Mouse (Mus musculus) CH12.LX (cell line): ENCODE results near the gene P2rx7. TPM values are rescaled to one million over a fixed set of nuclear protein-coding genes. Genes with fewer than 3 reads are reported as not detected.

Experiments used
- DNase-seq: peaks from one replicate; pipeline ENCODE4 v3.0.0-alpha.2; 2013; ENCODE audit errors: extremely low read depth
- H3K27ac ChIP-seq: 2 replicates; pipeline ENCODE4 v1.5.1; 2012; ENCODE audit warnings: low read depth, mild to moderate bottlenecking, control low read depth, moderate library complexity; ENCODE audit not compliant: insufficient read depth
- H3K27me3 ChIP-seq: replicated peaks from 2 replicates; pipeline ENCODE3; 2012; ENCODE audit warnings: inconsistent platforms
- H3K36me3 ChIP-seq, 2 experiments: replicated peaks in 1 of 2; 2 replicates each; pipeline versions ENCODE3 to v1.6.1; 2012; ENCODE audit warnings: inconsistent platforms in 1 of 2, low read length in 1 of 2, mild to moderate bottlenecking in 1 of 2, mixed read lengths in 1 of 2, moderate library complexity in 1 of 2; ENCODE audit not compliant: control insufficient read depth in 1 of 2, insufficient read depth in 1 of 2
- H3K4me1 ChIP-seq, 2 experiments: 2 replicates each; pipeline ENCODE4 v1.6.1; 2012; ENCODE audit warnings: inconsistent platforms in 1 of 2, moderate library complexity in 1 of 2; ENCODE audit not compliant: insufficient read depth in 2 of 2, control insufficient read depth in 1 of 2
- H3K4me2 ChIP-seq: 2 replicates; pipeline ENCODE4 v1.6.1; 2012; ENCODE audit warnings: low read depth, mild to moderate bottlenecking, control low read depth; ENCODE audit not compliant: poor library complexity, insufficient read depth, severe bottlenecking
- H3K4me3 ChIP-seq, 3 experiments: fragments of 150-350 bp in 1 of 3; sonication (generic) in 1 of 3; replicated peaks in 1 of 3; 2 replicates each; pipeline versions ENCODE3 to v1.5.1; 2011 to 2012; ENCODE audit warnings: low read depth in 2 of 3, low read length in 2 of 3, mild to moderate bottlenecking in 2 of 3, moderate library complexity in 2 of 3, control low read depth in 1 of 3, improper control_type of control experiment in 1 of 3, inconsistent platforms in 1 of 3, mixed read lengths in 1 of 3; ENCODE audit not compliant: poor library complexity in 1 of 3
- H3K79me2 ChIP-seq: replicated peaks from 2 replicates; pipeline ENCODE4 v1.6.1; 2012; ENCODE audit warnings: mild to moderate bottlenecking, moderate library complexity; ENCODE audit not compliant: control insufficient read depth, poor library complexity, insufficient read depth, severe bottlenecking; ENCODE audit errors: extremely low read depth
- H3K9ac ChIP-seq: 2 replicates; pipeline ENCODE4 v1.6.1; 2012; ENCODE audit warnings: low read depth, mild to moderate bottlenecking, control low read depth, moderate library complexity; ENCODE audit not compliant: insufficient read depth
- H3K9me3 ChIP-seq: replicated peaks from 2 replicates; pipeline ENCODE3; 2012; ENCODE audit warnings: low read length, inconsistent platforms, mixed read lengths
- BHLHE40 ChIP-seq: IDR thresholded peaks from 2 replicates; pipeline ENCODE4 v1.6.1; 2011; ENCODE audit warnings: mild to moderate bottlenecking, low read depth, low read length, improper control_type of control experiment
- CHD1 ChIP-seq: IDR thresholded peaks from 2 replicates; pipeline ENCODE4 v1.6.1; 2012; ENCODE audit warnings: low read depth, low read length, improper control_type of control experiment, inconsistent platforms
- CHD2 ChIP-seq: IDR thresholded peaks from 2 replicates; pipeline ENCODE4 v1.6.1; 2011; ENCODE audit warnings: low read length, improper control_type of control experiment
- CTCF ChIP-seq, 2 experiments: IDR thresholded peaks in 1 of 2; conservative IDR thresholded peaks in 1 of 2; 2 replicates each; pipeline ENCODE4 v1.5.1; 2011 to 2012; ENCODE audit warnings: low read depth in 2 of 2, low read length in 2 of 2, improper control_type of control experiment in 1 of 2, inconsistent platforms in 1 of 2, mild to moderate bottlenecking in 1 of 2, moderate library complexity in 1 of 2
- E2F4 ChIP-seq: IDR thresholded peaks from 2 replicates; pipeline ENCODE4 v1.6.1; 2011; ENCODE audit warnings: low read depth, low read length, improper control_type of control experiment; ENCODE audit not compliant: insufficient replicate concordance
- ELF1 ChIP-seq: IDR thresholded peaks from 2 replicates; pipeline ENCODE4 v1.6.1; 2014; ENCODE audit warnings: low read depth, mild to moderate bottlenecking, inconsistent platforms, low read length, improper control_type of control experiment
- EP300 ChIP-seq: IDR thresholded peaks from 2 replicates; pipeline ENCODE4 v1.6.1; 2011; ENCODE audit warnings: low read length, improper control_type of control experiment
- ETS1 ChIP-seq: conservative IDR thresholded peaks from 2 replicates; pipeline ENCODE4 v1.6.1; 2012; ENCODE audit warnings: low read depth, mild to moderate bottlenecking, inconsistent platforms, low read length, improper control_type of control experiment, moderate library complexity
- HCFC1 ChIP-seq: IDR thresholded peaks from 2 replicates; pipeline ENCODE4 v1.6.1; 2012; ENCODE audit warnings: low read depth, mild to moderate bottlenecking, inconsistent platforms, low read length, improper control_type of control experiment
- IRF4 ChIP-seq: IDR thresholded peaks from 2 replicates; pipeline ENCODE4 v1.6.1; 2014; ENCODE audit warnings: low read depth, mild to moderate bottlenecking, inconsistent platforms, low read length, improper control_type of control experiment
- JUND ChIP-seq: conservative IDR thresholded peaks from 2 replicates; pipeline ENCODE4 v1.6.1; 2011; ENCODE audit warnings: low read depth, low read length, improper control_type of control experiment
- KAT2A ChIP-seq: IDR thresholded peaks from 2 replicates; pipeline ENCODE4 v1.6.1; 2012; ENCODE audit warnings: low read length, improper control_type of control experiment, inconsistent platforms; ENCODE audit not compliant: insufficient replicate concordance
- MAX ChIP-seq: IDR thresholded peaks from 2 replicates; pipeline ENCODE4 v1.6.1; 2011; ENCODE audit warnings: low read length, improper control_type of control experiment
- MAZ ChIP-seq: IDR thresholded peaks from 2 replicates; pipeline ENCODE4 v1.6.1; 2012; ENCODE audit warnings: low read depth, mild to moderate bottlenecking, inconsistent platforms, low read length, improper control_type of control experiment, moderate library complexity
- MEF2A ChIP-seq: IDR thresholded peaks from 2 replicates; pipeline ENCODE4 v1.6.1; 2014; ENCODE audit warnings: low read depth, mild to moderate bottlenecking, inconsistent platforms, low read length, improper control_type of control experiment, borderline replicate concordance
- MXI1 ChIP-seq: IDR thresholded peaks from 2 replicates; pipeline ENCODE4 v1.6.1; 2011; ENCODE audit warnings: mild to moderate bottlenecking, low read depth, low read length, improper control_type of control experiment
- MYC ChIP-seq: IDR thresholded peaks from 2 replicates; pipeline ENCODE4 v1.6.1; 2011; ENCODE audit warnings: low read depth, mild to moderate bottlenecking, improper control_type of control experiment, low read length
- NELFE ChIP-seq: IDR thresholded peaks from 2 replicates; pipeline ENCODE4 v1.6.1; 2011; ENCODE audit warnings: low read depth, low read length, improper control_type of control experiment
- NRF1 ChIP-seq: IDR thresholded peaks from 2 replicates; pipeline ENCODE4 v1.6.1; 2014; ENCODE audit warnings: low read depth, mild to moderate bottlenecking, inconsistent platforms, low read length, improper control_type of control experiment, moderate library complexity
- POLR2A ChIP-seq: IDR thresholded peaks from 2 replicates; pipeline ENCODE4 v1.6.1; 2011; ENCODE audit warnings: low read depth, mild to moderate bottlenecking, improper control_type of control experiment, low read length
- POLR2AphosphoS2 ChIP-seq: IDR thresholded peaks from 2 replicates; pipeline ENCODE4 v1.6.1; 2011; ENCODE audit warnings: low read depth, low read length, improper control_type of control experiment
- SIN3A ChIP-seq: IDR thresholded peaks from 2 replicates; pipeline ENCODE4 v1.6.1; 2012; ENCODE audit warnings: low read length, improper control_type of control experiment, inconsistent platforms
- SMC3 ChIP-seq: IDR thresholded peaks from 2 replicates; pipeline ENCODE4 v1.6.1; 2011; ENCODE audit warnings: low read depth, low read length, improper control_type of control experiment
- TCF12 ChIP-seq: IDR thresholded peaks from 2 replicates; pipeline ENCODE4 v1.6.1; 2014; ENCODE audit warnings: low read depth, mild to moderate bottlenecking, inconsistent platforms, low read length, improper control_type of control experiment
- UBTF ChIP-seq: IDR thresholded peaks from 2 replicates; pipeline ENCODE4 v1.6.1; 2012; ENCODE audit warnings: low read depth, mild to moderate bottlenecking, inconsistent platforms, low read length, improper control_type of control experiment, moderate library complexity
- USF1 ChIP-seq: IDR thresholded peaks from 2 replicates; pipeline ENCODE4 v1.6.1; 2014; ENCODE audit warnings: low read depth, mild to moderate bottlenecking, inconsistent platforms, low read length, improper control_type of control experiment
- ZKSCAN1 ChIP-seq: IDR thresholded peaks from 2 replicates; pipeline ENCODE4 v1.6.1; 2012; ENCODE audit warnings: low read depth, inconsistent platforms, low read length, improper control_type of control experiment, borderline replicate concordance
- ZMIZ1 ChIP-seq: IDR thresholded peaks from 2 replicates; pipeline ENCODE4 v1.6.1; 2012; ENCODE audit warnings: low read depth, mild to moderate bottlenecking, inconsistent platforms, low read length, improper control_type of control experiment
- ZNF384 ChIP-seq: IDR thresholded peaks from 2 replicates; pipeline ENCODE4 v1.6.1; 2012; ENCODE audit warnings: low read depth, low read length, improper control_type of control experiment, inconsistent platforms
- dilution Hi-C: fragments of 300-500 bp; cut with MboI; formaldehyde crosslinking; loops from 2 replicates; pipeline ENCODE4 v1.14.3; 2020; ENCODE audit warnings: low sequenced_read_pairs; ENCODE audit not compliant: extremely low pct_unique_long_range_greater_than_20kb, extremely low pct_ligation_motif_present
- in situ Hi-C: fragments of 300-500 bp; cut with MboI; formaldehyde crosslinking; loops from 3 replicates; pipeline ENCODE4 v1.14.3; 2019; ENCODE audit warnings: low sequenced_read_pairs, low pct_ligation_motif_present, low pct_unique_long_range_greater_than_20kb, mixed read lengths
- polyA plus RNA-seq: library from polyadenylated mRNA; unstranded; fragments of >175 nt; gene quantifications from 2 replicates; pipeline ENCODE4 v1.2.1, GENCODE M21; 2012; ENCODE audit warnings: low read depth; ENCODE audit not compliant: insufficient read length
- total RNA-seq, 2 experiments: library from RNA; depleted of rRNA; stranded (reverse); fragments of 300-350 nt in 1 of 2; fragments of >200 nt in 1 of 2; gene quantifications; 2 replicates each; pipeline ENCODE4 v1.2.3; 2012 to 2014

The P2rx7 gene
- total and polyA plus RNA-seq, 3 experiments: 0.59 to 1.5 (median 1.5) TPM

DNA sequence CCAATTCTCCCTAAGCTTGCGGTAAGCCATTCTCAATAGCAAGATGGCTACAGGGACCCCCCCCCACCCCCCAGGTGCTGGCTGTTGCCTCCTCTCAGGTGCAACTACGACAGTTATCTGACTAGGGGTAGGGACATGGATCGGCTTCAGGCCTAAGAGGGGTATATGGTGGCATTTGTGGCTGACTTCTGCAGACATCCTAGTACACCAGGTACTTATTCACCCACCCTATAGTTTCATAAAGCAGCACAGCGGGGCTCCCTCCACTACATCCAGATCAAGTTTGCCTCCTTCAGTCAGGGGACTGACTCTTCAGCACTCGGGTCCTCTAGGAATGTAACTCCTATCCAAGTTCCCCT lies 63.2 kb downstream of the P2rx7 start:
- H3K4me2 ChIP-seq: peak overlapping the region; percentile 73
- dilution Hi-C loops (no loop called here), in situ Hi-C loops (no loop called here)
- no peak for DNase-seq
- H3K79me2 ChIP-seq: no peaks in the 10 kb centered on the region
- H3K4me3 ChIP-seq: peak overlapping the region; percentile 65 to 89 (median 72)
- peaks cover 0 to 25% of the 10 kb centered on the region in 2 experiments; a peak in 2 of 4 replicates for H3K4me1 ChIP-seq
- peaks cover 4% of the 10 kb centered on the region for H3K9me3 ChIP-seq
- peaks cover 0 to 11% of the 10 kb centered on the region in 2 experiments for H3K36me3 ChIP-seq
- peak overlapping the region; percentile 78 for H3K27ac ChIP-seq
- peak overlapping the region; percentile 68 for H3K9ac ChIP-seq
- H3K27me3 ChIP-seq: peaks cover 8% of the 10 kb centered on the region
- TF ChIP-seq USF1 (no peak), E2F4 (no peak), MAZ (no peak), BHLHE40 (no peak), HCFC1 (no peak), ZNF384 (no peak), EP300 (no peak)

DNA sequence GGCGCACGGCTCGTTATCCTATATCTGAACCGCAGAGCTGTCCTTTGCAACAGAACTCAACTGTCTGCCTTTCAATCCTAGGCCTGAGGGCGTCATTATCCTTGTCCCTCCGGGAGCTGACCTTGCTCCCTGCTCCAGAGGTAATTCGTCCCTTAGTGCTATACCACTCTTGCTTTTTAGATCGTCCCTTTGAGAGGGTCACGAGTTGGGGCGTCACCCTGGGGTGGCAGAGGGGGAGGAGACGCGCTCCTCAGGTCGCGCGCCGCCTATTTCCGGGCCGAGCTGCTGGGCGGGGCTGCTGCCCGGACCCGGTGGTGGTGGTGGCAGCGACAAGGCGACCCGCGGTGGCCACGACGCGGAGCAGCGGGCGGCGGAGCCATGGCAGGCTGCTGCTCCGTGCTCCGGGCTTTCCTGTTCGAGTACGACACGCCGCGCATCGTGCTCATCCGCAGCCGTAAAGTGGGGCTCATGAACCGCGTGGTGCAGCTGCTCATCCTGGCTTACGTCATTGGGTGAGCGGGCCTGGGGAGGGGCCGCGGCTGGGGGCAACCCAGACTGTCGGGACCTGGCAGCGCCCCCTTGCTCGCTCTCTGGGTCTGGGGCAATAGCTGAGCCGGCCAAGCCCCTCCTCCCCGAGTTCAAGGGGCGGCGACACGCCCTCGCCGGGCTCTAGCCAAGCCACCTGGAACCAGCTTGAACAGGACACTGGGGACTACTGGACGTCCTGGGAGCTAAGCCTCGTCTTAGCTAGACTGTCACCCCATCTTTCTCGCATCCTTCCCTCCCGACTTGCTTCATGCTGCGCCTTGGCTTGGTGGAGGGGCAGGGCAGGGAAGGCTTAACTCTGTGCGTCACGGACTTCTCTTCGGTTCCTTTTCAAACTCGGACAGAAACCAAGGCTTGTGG lies 63.8 kb downstream of the P2rx7 start, which contains the start of gene P2rx4:
Gene P2rx4, plus strand, starts transcription at position 269 of the 906 bp plus-strand sequence.
- peak within 1 kb of the TSS; percentile 68 for H3K9ac ChIP-seq
- peaks cover 8% of the 10 kb centered on the region for H3K27me3 ChIP-seq
- DNase-seq: peak; percentile 83
- H3K9me3 ChIP-seq: peaks cover 8% of the 10 kb centered on the region
- peaks cover 0 to 20% of the 10 kb centered on the region in 2 experiments; a peak in 2 of 4 replicates for H3K4me1 ChIP-seq
- no peaks in the 10 kb centered on the region for H3K79me2 ChIP-seq
- H3K36me3 ChIP-seq: peaks cover 0 to 14% of the 10 kb centered on the region in 2 experiments
- in situ Hi-C loops: no loop called here
- H3K27ac ChIP-seq: peak within 1 kb of the TSS; percentile 78
- peak within 1 kb of the TSS; percentile 65 to 89 (median 72) for H3K4me3 ChIP-seq
- peak within 1 kb of the TSS; percentile 73 for H3K4me2 ChIP-seq
- TF ChIP-seq ELF1 (peak; percentile 84), IRF4 (peak; percentile 37; the same call in 1 of the 2 replicates), ZNF384 (no peak), SIN3A (peak; percentile 39), TCF12 (peak; percentile 54), CHD1 (no peak), ZMIZ1 (peak; percentile 75; the same call in 1 of the 2 replicates), MYC (peak; percentile 71), MXI1 (peak; percentile 82), JUND (0 out of 2 replicates have a peak, but pooled peaks have one; percentile 13), SMC3 (peak; percentile 7; the same call in 1 of the 2 replicates), ETS1 (no peak; the same call in 1 of the 2 replicates), MAZ (peak; percentile 45), E2F4 (no peak), MEF2A (peak; percentile 69; the same call in 1 of the 2 replicates), HCFC1 (peak; percentile 64), POLR2A (peak; percentile 91), BHLHE40 (peak; percentile 86), NELFE (peak; percentile 72; the same call in 1 of the 2 replicates), UBTF (no peak), ZKSCAN1 (no peak), NRF1 (peak; percentile 26; the same call in 1 of the 2 replicates), MAX (peak; percentile 57; the same call in 1 of the 2 replicates), KAT2A (0 out of 2 replicates have a peak, but pooled peaks have one; percentile 41), CHD2 (peak; percentile 35; the same call in 1 of the 2 replicates), USF1 (peak; percentile 51), POLR2AphosphoS2 (peak; percentile 64; the same call in 1 of the 2 replicates), CTCF (conservative IDR thresholded peaks at IDR 0.05 in 1 of 2, IDR thresholded peaks at IDR 0.05 in 1 of 2; ENCODE audit: low read depth in 2 of 2, low read length in 2 of 2) (peak in 1 of 2 experiments; percentile 18; a peak in 2 of 4 replicates)
- dilution Hi-C loops: no loop called here
